Mouse (Mus musculus): Measurements from ENCODE around the gene Gjc1.
A peak's percentile ranks its signal among the peaks of the same experiment; 100 is the strongest.

Gene Gjc1

GRCm38 (mm10) chr11:102814881-102815280 is 4.6 kb downstream of the Gjc1 start:
- peak; percentile 73 for DNase-seq (ENCODE audit: low read depth, low spot score)

GRCm38 (mm10) chr11:102810721-102811485 is 8.6 kb downstream of the Gjc1 start:
- no peak for DNase-seq (ENCODE audit: low read depth, low spot score)

- no peak for DNase-seq (ENCODE audit: low read depth, low spot score)
These were observed 11.3 kb downstream of the Gjc1 start for GRCm38 (mm10) chr11:102808246-102808645.

GRCm38 (mm10) chr11:102803453-102803852 is 16.0 kb downstream of the Gjc1 start:
- DNase-seq (ENCODE audit: low read depth, low spot score): peak; percentile 52

- no peak for DNase-seq (ENCODE audit: low read depth, low spot score)
These were observed 25.3 kb downstream of the Gjc1 start for GRCm38 (mm10) chr11:102794157-102794556.

- DNase-seq (ENCODE audit: low read depth, low spot score): no peak
These were observed 27.6 kb downstream of the Gjc1 start for GRCm38 (mm10) chr11:102791682-102792445.

- no peak for DNase-seq (ENCODE audit: low read depth, low spot score)
These were observed 31.8 kb downstream of the Gjc1 start for GRCm38 (mm10) chr11:102787688-102788177.

GRCm38 (mm10) chr11:102783443-102783842 is 36.1 kb downstream of the Gjc1 start:
- no peak for DNase-seq (ENCODE audit: low read depth, low spot score)

GRCm38 (mm10) chr11:102781523-102781922 is 38.0 kb downstream of the Gjc1 start:
- no peak for DNase-seq (ENCODE audit: low read depth, low spot score)

- no peak for DNase-seq (ENCODE audit: low read depth, low spot score)
These were observed 38.5 kb downstream of the Gjc1 start for GRCm38 (mm10) chr11:102780986-102781351.

GRCm38 (mm10) chr11:102780271-102780985 is 39.1 kb downstream of the Gjc1 start:
- no peak for DNase-seq (ENCODE audit: low read depth, low spot score)

- DNase-seq (ENCODE audit: low read depth, low spot score): no peak
These were observed 39.7 kb downstream of the Gjc1 start for GRCm38 (mm10) chr11:102779824-102780223.

- no peak for DNase-seq (ENCODE audit: low read depth, low spot score)
These were observed 40.3 kb downstream of the Gjc1 start for GRCm38 (mm10) chr11:102779081-102779638.

GRCm38 (mm10) chr11:102778597-102778996 is 40.9 kb downstream of the Gjc1 start:
- DNase-seq (ENCODE audit: low read depth, low spot score): no peak

- peak; percentile 44 for DNase-seq (ENCODE audit: low read depth, low spot score)
These were observed 41.3 kb downstream of the Gjc1 start for GRCm38 (mm10) chr11:102778165-102778564.

- DNase-seq (ENCODE audit: low read depth, low spot score): peak; percentile 84
These were observed 41.9 kb downstream of the Gjc1 start for GRCm38 (mm10) chr11:102777598-102777997.

- peak; percentile 96 for DNase-seq (ENCODE audit: low read depth, low spot score)
These were observed 44.8 kb downstream of the Gjc1 start for GRCm38 (mm10) chr11:102774621-102775141.

GRCm38 (mm10) chr11:102773713-102774611 is 45.5 kb downstream of the Gjc1 start:
- DNase-seq (ENCODE audit: low read depth, low spot score): peak; percentile 95

GRCm38 (mm10) chr11:102772771-102773700 is 46.5 kb downstream of the Gjc1 start:
- no peak for DNase-seq (ENCODE audit: low read depth, low spot score)
